Mouse (Mus musculus): ENCODE results near the gene Prkce. TPM values are rescaled to one million over a fixed set of nuclear protein-coding genes. Genes with fewer than 3 reads are reported as not detected.

Prkce gene
- polyA plus RNA-seq, 1 experiment: 3.3 TPM

DNA sequence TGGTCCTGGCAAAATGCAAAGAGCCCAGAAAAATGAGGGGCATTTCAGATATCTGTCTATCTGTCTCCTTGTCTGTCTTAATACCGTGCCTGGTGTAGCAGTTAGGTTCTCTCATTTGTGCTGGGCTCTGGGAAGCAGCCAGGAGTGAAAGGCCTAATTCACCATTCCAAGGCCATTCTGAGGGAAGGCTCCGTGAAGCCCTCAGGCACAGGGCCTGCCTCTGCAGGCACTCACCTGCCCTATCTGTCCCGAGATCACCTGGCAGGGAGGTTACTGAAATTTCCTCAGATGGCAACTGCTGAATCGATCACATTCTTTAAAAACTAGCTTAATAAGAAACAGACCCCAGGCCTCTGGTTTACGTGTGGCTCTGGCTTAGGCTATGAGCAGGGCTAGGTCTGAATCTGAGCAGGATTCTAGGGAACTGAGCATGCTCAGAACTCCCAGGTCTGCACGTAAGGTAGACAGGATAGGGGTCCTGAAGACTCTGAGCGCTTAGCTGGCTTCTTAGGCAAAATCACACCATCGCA is 326.4 kb downstream of the Prkce start:
- WGBS: 61% methylated on average over 8 of the region's 8 CpGs
- no peak overlapping the region for H3K4me3 ChIP-seq (ENCODE audit: low read depth, low read length)
- H3K27ac ChIP-seq (ENCODE audit: insufficient read depth, low read depth, low read length): no peak overlapping the region
- no peak for TF ChIP-seq POLR2A (IDR thresholded peaks at IDR 0.05; ENCODE audit: low read depth, low read length)
- TF ChIP-seq CTCF (IDR thresholded peaks at IDR 0.05; ENCODE audit: extremely low read depth, insufficient read length, insufficient replicate concordance, low read depth, low read length): no peak
- H3K36me3 ChIP-seq (ENCODE audit: control insufficient read depth, insufficient read depth, low read length): peaks cover 7% of the 10 kb centered on the region; the same call in 1 of the 2 replicates
- no peaks in the 10 kb centered on the region for H3K27me3 ChIP-seq (ENCODE audit: control insufficient read depth, insufficient read depth, low read length)
- no peaks in the 10 kb centered on the region for H3K4me1 ChIP-seq (ENCODE audit: control insufficient read depth, insufficient read depth, insufficient read length, low read length)

DNA sequence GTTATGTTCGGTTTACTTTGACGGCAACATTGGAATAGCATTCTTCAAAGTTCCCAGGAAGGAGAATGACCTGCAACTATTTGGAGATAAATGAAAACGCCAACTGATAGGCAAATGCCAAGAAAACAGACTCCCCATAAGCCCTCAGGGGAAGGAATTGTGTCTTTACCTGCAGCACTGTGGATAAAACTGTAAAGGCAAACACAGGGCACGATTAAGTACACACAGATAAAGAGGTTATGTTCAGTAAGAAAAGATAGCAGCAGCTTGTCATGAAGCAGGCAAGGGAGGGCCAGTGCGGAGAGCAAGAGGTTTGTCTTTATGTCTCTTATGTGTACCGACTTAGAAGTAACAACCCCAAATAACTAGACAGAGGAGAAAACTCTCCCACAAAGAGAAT is 326.9 kb downstream of the Prkce start:
- TF ChIP-seq CTCF (IDR thresholded peaks at IDR 0.05; ENCODE audit: extremely low read depth, insufficient read length, insufficient replicate concordance, low read depth, low read length) (no peak), POLR2A (IDR thresholded peaks at IDR 0.05; ENCODE audit: low read depth, low read length) (no peak)
- Histone ChIP-seq H3K4me1 (ENCODE audit: control insufficient read depth, insufficient read depth, insufficient read length, low read length) (no peaks in the 10 kb centered on the region), H3K4me3 (ENCODE audit: low read depth, low read length) (no peak overlapping the region), H3K27ac (ENCODE audit: insufficient read depth, low read depth, low read length) (no peak overlapping the region), H3K36me3 (ENCODE audit: control insufficient read depth, insufficient read depth, low read length) (peaks cover 7% of the 10 kb centered on the region; the same call in 1 of the 2 replicates), H3K27me3 (ENCODE audit: control insufficient read depth, insufficient read depth, low read length) (no peaks in the 10 kb centered on the region)
- WGBS: 28% methylated on average over 6 of the region's 6 CpGs

DNA sequence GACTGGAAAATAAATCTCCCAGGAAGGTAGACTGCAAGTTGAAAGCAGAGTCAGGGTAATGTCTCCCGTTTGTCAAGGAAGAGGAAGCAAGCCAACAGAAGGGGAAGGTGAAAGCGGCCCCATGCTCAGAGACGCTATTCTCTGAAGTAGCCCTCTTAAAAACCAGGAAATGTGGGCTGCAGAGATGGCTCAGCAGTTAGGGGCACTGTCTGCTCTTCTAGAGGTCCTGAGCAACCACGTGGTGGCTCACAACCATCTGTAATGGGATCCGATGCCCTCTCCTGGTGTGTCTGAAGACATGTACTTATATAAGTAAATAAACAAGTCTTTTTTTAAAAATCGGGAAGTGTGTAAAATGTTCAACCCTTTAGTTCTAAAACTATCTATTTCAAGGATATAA is 327.3 kb downstream of the Prkce start:
- TF ChIP-seq POLR2A (IDR thresholded peaks at IDR 0.05; ENCODE audit: low read depth, low read length) (no peak), CTCF (IDR thresholded peaks at IDR 0.05; ENCODE audit: extremely low read depth, insufficient read length, insufficient replicate concordance, low read depth, low read length) (no peak)
- WGBS: 15% methylated on average over 6 of the region's 6 CpGs
- Histone ChIP-seq H3K4me1 (ENCODE audit: control insufficient read depth, insufficient read depth, insufficient read length, low read length) (no peaks in the 10 kb centered on the region), H3K27me3 (ENCODE audit: control insufficient read depth, insufficient read depth, low read length) (no peaks in the 10 kb centered on the region), H3K27ac (ENCODE audit: insufficient read depth, low read depth, low read length) (no peak overlapping the region), H3K36me3 (ENCODE audit: control insufficient read depth, insufficient read depth, low read length) (peaks cover 7% of the 10 kb centered on the region; the same call in 1 of the 2 replicates), H3K4me3 (ENCODE audit: low read depth, low read length) (no peak overlapping the region)

DNA sequence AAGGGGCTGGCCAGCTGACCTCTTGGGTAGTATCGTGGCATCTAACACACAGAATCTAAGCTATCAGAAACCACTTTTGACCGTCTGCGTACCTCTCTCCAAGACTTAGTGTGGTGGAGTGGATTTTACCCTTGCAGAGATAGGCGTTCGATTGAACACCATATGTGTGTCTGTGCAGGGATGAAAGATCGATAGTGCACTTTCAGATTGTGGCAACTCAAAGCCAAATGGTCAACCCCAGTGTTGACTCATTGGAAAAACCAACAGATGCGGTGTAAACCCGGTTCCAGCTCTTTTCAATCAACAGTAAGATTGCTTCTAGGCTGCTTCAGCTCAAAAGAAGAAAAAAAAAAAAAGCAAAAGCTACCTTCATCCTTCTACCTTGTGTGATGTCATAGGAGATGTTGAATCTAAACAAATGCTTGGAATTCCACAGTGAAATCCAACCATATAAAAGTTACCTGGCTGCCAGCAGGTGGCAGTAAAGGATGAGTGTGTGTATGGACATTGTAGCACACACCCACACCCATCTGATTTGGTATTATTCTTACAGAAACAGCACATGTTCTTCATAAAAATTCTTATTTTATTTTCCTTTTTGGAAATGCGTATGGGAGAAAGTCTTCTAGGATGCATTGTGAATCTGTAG is 328.7 kb downstream of the Prkce start:
- no peak overlapping the region for H3K27ac ChIP-seq (ENCODE audit: insufficient read depth, low read depth, low read length)
- whole genome bisulfite sequencing: 84% methylated on average over 9 of the region's 9 CpGs

DNA sequence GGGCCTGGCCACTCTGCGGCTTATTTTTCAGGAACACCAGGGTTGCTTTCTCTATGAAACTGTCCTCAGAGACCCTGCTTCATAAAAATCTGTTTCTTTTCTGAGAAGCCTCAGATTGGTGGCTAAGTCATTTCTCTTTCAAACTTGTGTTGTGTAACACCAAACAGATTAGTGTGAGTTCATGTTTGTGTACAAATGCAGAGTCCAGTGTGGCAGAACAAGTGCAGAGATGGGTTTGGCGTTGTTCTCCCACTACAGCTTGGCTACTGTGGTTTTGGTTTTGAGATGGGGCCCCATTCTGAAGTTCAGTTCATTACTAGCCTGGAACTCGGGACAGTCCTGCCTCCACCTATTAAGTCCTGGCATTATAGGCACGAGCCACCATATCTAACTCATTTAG is 329.7 kb downstream of the Prkce start:
- no peak overlapping the region for H3K4me3 ChIP-seq (ENCODE audit: low read depth, low read length)
- TF ChIP-seq CTCF (IDR thresholded peaks at IDR 0.05; ENCODE audit: extremely low read depth, insufficient read length, insufficient replicate concordance, low read depth, low read length): no peak
- TF ChIP-seq POLR2A (IDR thresholded peaks at IDR 0.05; ENCODE audit: low read depth, low read length): no peak
- no peaks in the 10 kb centered on the region for H3K4me1 ChIP-seq (ENCODE audit: control insufficient read depth, insufficient read depth, insufficient read length, low read length)
- no peak overlapping the region for H3K27ac ChIP-seq (ENCODE audit: insufficient read depth, low read depth, low read length)
- peaks cover 4% of the 10 kb centered on the region; the same call in 1 of the 2 replicates for H3K36me3 ChIP-seq (ENCODE audit: control insufficient read depth, insufficient read depth, low read length)
- H3K27me3 ChIP-seq (ENCODE audit: control insufficient read depth, insufficient read depth, low read length): no peaks in the 10 kb centered on the region
- 85% methylated on average over 4 of the region's 4 CpGs for WGBS

More for the DNA sequence above, 328.7 kb downstream of the Prkce start:
- TF ChIP-seq POLR2A (IDR thresholded peaks at IDR 0.05; ENCODE audit: low read depth, low read length) (no peak), CTCF (IDR thresholded peaks at IDR 0.05; ENCODE audit: extremely low read depth, insufficient read length, insufficient replicate concordance, low read depth, low read length) (no peak)
- Histone ChIP-seq H3K4me3 (ENCODE audit: low read depth, low read length) (no peak overlapping the region), H3K27me3 (ENCODE audit: control insufficient read depth, insufficient read depth, low read length) (no peaks in the 10 kb centered on the region), H3K36me3 (ENCODE audit: control insufficient read depth, insufficient read depth, low read length) (peaks cover 4% of the 10 kb centered on the region; the same call in 1 of the 2 replicates), H3K4me1 (ENCODE audit: control insufficient read depth, insufficient read depth, insufficient read length, low read length) (no peaks in the 10 kb centered on the region)

DNA sequence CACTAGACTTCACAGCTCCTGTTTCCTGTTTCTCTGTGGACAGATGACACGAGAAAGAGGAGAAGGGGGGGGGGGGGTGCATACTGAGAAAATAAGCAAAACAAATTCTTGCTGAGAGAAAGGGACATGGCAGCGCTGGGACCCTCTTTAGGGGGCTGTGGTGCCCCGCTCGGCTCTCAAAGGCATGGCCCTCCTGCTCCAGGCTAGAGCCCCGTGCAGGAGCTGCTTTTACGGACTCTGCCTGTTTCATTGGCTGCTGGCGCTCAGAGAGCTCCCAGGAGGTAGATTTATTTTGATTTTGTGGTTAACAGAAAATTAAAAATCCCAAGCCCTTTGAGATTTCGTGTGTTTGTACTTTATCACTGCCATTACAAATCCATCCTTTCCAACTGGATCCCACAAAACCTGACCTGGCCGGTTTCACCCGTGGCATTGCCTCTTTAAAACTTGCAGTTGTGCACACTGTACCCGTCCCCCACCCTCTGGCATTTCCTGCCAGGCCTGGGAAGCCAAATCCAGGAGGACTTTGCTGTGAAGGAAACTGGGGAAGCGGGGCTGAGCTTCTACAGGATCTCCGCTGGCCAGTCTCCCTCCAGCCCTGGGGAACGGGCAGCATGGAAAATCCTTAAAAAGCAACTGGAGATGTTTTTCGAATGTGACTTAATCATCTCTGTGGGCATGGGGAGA is 331.9 kb downstream of the Prkce start:
- Histone ChIP-seq H3K36me3 (ENCODE audit: control insufficient read depth, insufficient read depth, low read length) (no peaks in the 10 kb centered on the region), H3K4me1 (ENCODE audit: control insufficient read depth, insufficient read depth, insufficient read length, low read length) (no peaks in the 10 kb centered on the region), H3K4me3 (ENCODE audit: low read depth, low read length) (no peak overlapping the region), H3K27me3 (ENCODE audit: control insufficient read depth, insufficient read depth, low read length) (no peaks in the 10 kb centered on the region), H3K27ac (ENCODE audit: insufficient read depth, low read depth, low read length) (no peak overlapping the region)
- 80% methylated on average over 15 of the region's 15 CpGs for WGBS
- TF ChIP-seq POLR2A (IDR thresholded peaks at IDR 0.05; ENCODE audit: low read depth, low read length) (no peak), CTCF (IDR thresholded peaks at IDR 0.05; ENCODE audit: extremely low read depth, insufficient read length, insufficient replicate concordance, low read depth, low read length) (no peak)

DNA sequence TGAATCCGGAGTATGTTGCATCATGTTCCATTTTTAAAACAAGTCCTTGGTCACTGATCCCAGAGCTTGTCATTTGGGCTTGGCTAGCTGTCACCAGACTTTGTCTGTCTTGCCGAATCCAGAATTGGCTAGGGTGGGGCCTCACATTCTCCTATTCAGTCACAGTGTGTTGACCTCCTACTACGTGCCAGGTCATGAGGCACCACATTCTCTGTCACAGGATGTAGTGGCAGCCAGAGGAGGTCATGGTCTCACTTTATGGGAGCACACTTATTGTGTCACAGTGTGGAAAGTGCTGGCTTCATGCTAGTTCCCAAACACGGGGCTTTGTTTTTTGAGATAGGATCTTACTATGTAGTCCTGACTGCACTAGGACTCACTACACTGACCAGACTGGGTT is 333.8 kb downstream of the Prkce start:
- H3K36me3 ChIP-seq (ENCODE audit: control insufficient read depth, insufficient read depth, low read length): no peaks in the 10 kb centered on the region
- TF ChIP-seq POLR2A (IDR thresholded peaks at IDR 0.05; ENCODE audit: low read depth, low read length): no peak
- no peak for TF ChIP-seq CTCF (IDR thresholded peaks at IDR 0.05; ENCODE audit: extremely low read depth, insufficient read length, insufficient replicate concordance, low read depth, low read length)

More for the DNA sequence above, 333.8 kb downstream of the Prkce start:
- no peak overlapping the region for H3K27ac ChIP-seq (ENCODE audit: insufficient read depth, low read depth, low read length)
- no peak overlapping the region for H3K4me3 ChIP-seq (ENCODE audit: low read depth, low read length)
- no peaks in the 10 kb centered on the region for H3K27me3 ChIP-seq (ENCODE audit: control insufficient read depth, insufficient read depth, low read length)
- WGBS: 88% methylated on average over 4 of the region's 4 CpGs
- H3K4me1 ChIP-seq (ENCODE audit: control insufficient read depth, insufficient read depth, insufficient read length, low read length): no peaks in the 10 kb centered on the region

All from small intestine, adult 2 months (tissue).